In the genomic region with DNA sequence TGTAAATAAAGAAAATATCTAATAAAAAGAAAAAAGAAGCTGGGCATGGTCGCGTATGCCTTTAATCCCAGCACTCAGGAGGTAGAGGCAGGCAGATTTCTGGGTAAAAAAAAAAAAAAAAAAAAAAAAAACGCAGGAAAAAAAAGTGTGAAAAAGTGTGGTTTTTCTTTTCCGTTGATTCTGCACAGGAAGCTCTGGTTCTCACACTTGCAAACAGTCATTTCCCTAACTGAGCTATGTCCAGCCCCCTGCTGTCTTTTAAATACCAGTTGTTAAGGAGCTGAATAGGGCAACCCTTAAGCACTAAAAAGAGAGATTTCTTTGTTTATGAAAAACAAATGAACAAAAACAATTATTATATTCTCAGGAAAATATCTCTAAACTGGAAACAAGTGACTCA, we compare ENCODE assay signal across 20 mouse cellular contexts. TPM values are rescaled to one million over a fixed set of nuclear protein-coding genes. Genes with fewer than 3 reads are reported as not detected.
DNase-seq lines count a peak whose midpoint lies in the region; ATAC-seq and TF ChIP-seq lines count a peak whose summit lies in the region.
"Had no signal": no experiment of that assay in that cellular context is flagged by ENCODE, and none has a peak within 500 bp of the region (broad histone marks: within the 10 kb centered on the region; RNA-seq: fewer than 3 reads in every experiment).

No protein-coding gene starts in this region.

- H3K4me1 ChIP-seq in thymus, adult 2 months (replicated peaks; ENCODE audit: control insufficient read depth, insufficient read depth, low read length) = peaks cover 29% of the 10 kb centered on the region
- H3K4me1 ChIP-seq in ES-E14 (ENCODE audit: control insufficient read depth in 2 of 2, insufficient read depth in 2 of 2, low read length in 2 of 2, poor library complexity in 1 of 2) = peaks cover 0 to 2% of the 10 kb centered on the region in 2 experiments; a peak in 1 of 4 replicates
- H3K4me1 ChIP-seq: embryonic facial prominence, embryonic 10.5 days; forebrain, embryonic 15.5 days; hindbrain, embryonic 10.5 days; midbrain, embryonic 12.5 days; stomach, embryonic 15.5 days had no signal

- in situ Hi-C loops in ES-E14 (cut with MboI; ENCODE audit: low sequenced_read_pairs in 2 of 2, unreplicated experiment in 2 of 2) = no loop called here

- 0% methylated on average over 4 of the region's 4 CpGs for WGBS in thymus, adult 2 months

- no peaks in the 10 kb centered on the region for H3K9me3 ChIP-seq in ES-E14 (ENCODE audit: control insufficient read depth, insufficient read depth, low read depth, low read length)
- H3K9me3 ChIP-seq: embryonic facial prominence, embryonic 10.5 days; forebrain, embryonic 15.5 days; heart, embryonic 13.5 days; hindbrain, embryonic 10.5 days; midbrain, embryonic 12.5 days; stomach, embryonic 15.5 days had no signal

- peak overlapping the region; percentile 94; the same call in 1 of the 2 replicates for H3K27ac ChIP-seq in thymus, adult 2 months (ENCODE audit: control insufficient read depth, insufficient read depth, low read length)
- H3K27ac ChIP-seq in ES-E14 (ENCODE audit: insufficient read depth, low read depth, low read length, poor library complexity, severe bottlenecking) = no peak overlapping the region
- H3K27ac ChIP-seq: embryonic facial prominence, embryonic 10.5 days; forebrain, embryonic 15.5 days; heart, embryonic 13.5 days; hindbrain, embryonic 10.5 days; midbrain, embryonic 12.5 days; stomach, embryonic 15.5 days had no signal

- no peak overlapping the region for H3K4me3 ChIP-seq in thymus, adult 2 months (ENCODE audit: control insufficient read depth, insufficient read depth, low read length)
- no peak overlapping the region for H3K4me3 ChIP-seq in ES-E14 (ENCODE audit: insufficient read depth in 1 of 2, low read depth in 1 of 2, low read length in 2 of 2, poor library complexity in 1 of 2, severe bottlenecking in 1 of 2)
- H3K4me3 ChIP-seq: embryonic facial prominence, embryonic 10.5 days; forebrain, embryonic 15.5 days; heart, embryonic 13.5 days; hindbrain, embryonic 10.5 days; midbrain, embryonic 12.5 days; myocyte; stomach, embryonic 15.5 days had no signal

- no peak overlapping the region for H3K9ac ChIP-seq in ES-E14 (ENCODE audit: insufficient read depth, low read depth, low read length, poor library complexity, severe bottlenecking)
- H3K9ac ChIP-seq: forebrain, embryonic 15.5 days; heart, embryonic 13.5 days; midbrain, embryonic 12.5 days; stomach, embryonic 15.5 days had no signal

- TF ChIP-seq POLR2A in thymus, adult 2 months (IDR thresholded peaks at IDR 0.05; ENCODE audit: control insufficient read depth, extremely low read depth, insufficient read depth, low read length, poor library complexity) = no peak

- peak; percentile 13 for DNase-seq in thymus, adult 2 months
- no peak for DNase-seq in thymus, postnatal 36 days
- DNase-seq in ES-E14 (ENCODE audit: low read depth, low spot score) = no peak
- DNase-seq in natural killer cell, adult 2 months (ENCODE audit: low spot score in 2 of 2) = peak; percentile 22 to 56
- no peak for DNase-seq in kidney, adult 18-20 months
- DNase-seq in embryo, embryonic 11 days = no peak
- DNase-seq: cerebellum, adult 9-10 months; liver; lung, adult 2 months; lung, postnatal 4 days; spleen, adult 18-20 months had no signal

- no peak for TF ChIP-seq CTCF in thymus, adult 2 months (IDR thresholded peaks at IDR 0.05; ENCODE audit: borderline replicate concordance, control insufficient read depth, extremely low read depth, insufficient read depth, low read length, poor library complexity)

- no peaks in the 10 kb centered on the region for H3K36me3 ChIP-seq in thymus, adult 2 months (ENCODE audit: control insufficient read depth, insufficient read depth, low read length)
- no peaks in the 10 kb centered on the region for H3K36me3 ChIP-seq in ES-E14 (ENCODE audit: control insufficient read depth, insufficient read depth, low read length, poor library complexity, severe bottlenecking)
- H3K36me3 ChIP-seq: embryonic facial prominence, embryonic 10.5 days; forebrain, embryonic 15.5 days; heart, embryonic 13.5 days; hindbrain, embryonic 10.5 days; midbrain, embryonic 12.5 days; stomach, embryonic 15.5 days had no signal

- peak; percentile 63 for ATAC-seq in granulocyte monocyte progenitor cell, adult 5-6 weeks (replicated peaks; ENCODE audit: poor library complexity, severe bottlenecking)
- ATAC-seq: forebrain, embryonic 15.5 days; intestine, embryonic 16.5 days had no signal

- no peaks in the 10 kb centered on the region for H3K27me3 ChIP-seq in thymus, adult 2 months (ENCODE audit: control insufficient read depth, insufficient read depth, low read length)
- H3K27me3 ChIP-seq: forebrain, embryonic 15.5 days; heart, embryonic 13.5 days; midbrain, embryonic 12.5 days; stomach, embryonic 15.5 days had no signal

TF ChIP-seq in ES-E14, 5 proteins besides CTCF, POLR2A, EP300 and RAD21:
- no peak for TF ChIP-seq HCFC1 (IDR thresholded peaks at IDR 0.05; ENCODE audit: borderline replicate concordance, insufficient read depth, low read length)
- TF ChIP-seq MAFK (IDR thresholded peaks at IDR 0.05; ENCODE audit: insufficient read depth, low read depth, low read length) = no peak
- TF ChIP-seq ZC3H11A (IDR thresholded peaks at IDR 0.05; ENCODE audit: borderline replicate concordance, low read depth, low read length) = no peak
- no peak for TF ChIP-seq CHD2 (IDR thresholded peaks at IDR 0.05; ENCODE audit: low read depth, low read length)
- TF ChIP-seq ZNF384 (IDR thresholded peaks at IDR 0.05; ENCODE audit: low read depth, low read length) = 0 out of 2 replicates have a peak, but pooled peaks have one; percentile 45

RNA-seq across cellular contexts. Expression of a gene that starts 41.0 kb away (rescaled TPM):
- polyA plus RNA-seq in thymus, adult 2 months (2012; rRNA removed) = 15.3 and 16.3 TPM in 2 replicates
- 53.8 and 89.7 TPM in 2 replicates for total RNA-seq in ES-E14 (2012; rRNA removed)
- total RNA-seq in granulocyte monocyte progenitor cell, adult 5-6 weeks (2014; fragmentation: Nextera tagmentation) = 74.6 and 110 TPM in 2 replicates
- total RNA-seq in granulocyte monocyte progenitor cell, adult 5-6 weeks (2017) = 209 and 304 TPM in 2 replicates

Comparison
In these comparisons a context has a peak if more than half of its experiments do, and no peak if none do; other contexts are left out.
1. DNase-seq: peak in thymus, adult 2 months (single experiment) and natural killer cell, adult 2 months (2 of 2); none in thymus, postnatal 36 days (0 of 2), ES-E14 (single experiment), kidney, adult 18-20 months (single experiment) and embryo, embryonic 11 days (single experiment).